Mouse (Mus musculus) ES-Bruce4 (cell line): ENCODE results near the gene Dnmt3a.

Experiments used
- CTCF ChIP-seq: IDR thresholded peaks from one replicate; pipeline ENCODE4 v1.8.1; 2011; ENCODE audit warnings: low read depth, low read length
- EP300 ChIP-seq: IDR thresholded peaks from 2 replicates; pipeline ENCODE4 v1.6.1; 2011; ENCODE audit warnings: low read depth, low read length; ENCODE audit not compliant: insufficient read depth
- POLR2A ChIP-seq: IDR thresholded peaks from one replicate; pipeline ENCODE4 v1.8.1; 2011; ENCODE audit warnings: low read length; ENCODE audit not compliant: insufficient read depth

DNA sequence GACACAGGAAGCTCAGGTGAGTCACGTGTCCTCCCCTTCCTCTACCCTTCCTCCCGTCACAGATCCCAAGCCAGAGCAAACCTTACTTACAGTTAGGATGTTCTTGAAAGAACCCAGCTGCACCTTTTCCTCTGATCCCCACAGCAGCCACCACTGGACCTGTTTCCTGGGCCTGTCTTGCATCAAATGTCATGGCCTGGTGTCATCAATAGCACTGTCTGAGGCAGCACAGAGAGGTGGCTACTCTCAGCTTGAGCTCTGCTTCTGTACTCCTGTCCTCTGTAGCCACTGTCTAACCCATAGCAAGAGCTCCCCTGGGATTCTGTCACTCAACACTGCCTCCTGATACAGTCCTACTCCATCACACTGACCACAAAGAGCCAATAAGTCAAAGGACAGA is 26.2 kb upstream of the Dnmt3a start:
- TF ChIP-seq CTCF (no peak), POLR2A (no peak), EP300 (no peak)
